Mouse (Mus musculus): ENCODE data around the gene Pcsk2. TPM values are rescaled to one million over a fixed set of nuclear protein-coding genes. Genes with fewer than 3 reads are reported as not detected.

Gene Pcsk2
- polyA plus RNA-seq, 1 experiment from 2014 or later: 0.03 TPM

DNA sequence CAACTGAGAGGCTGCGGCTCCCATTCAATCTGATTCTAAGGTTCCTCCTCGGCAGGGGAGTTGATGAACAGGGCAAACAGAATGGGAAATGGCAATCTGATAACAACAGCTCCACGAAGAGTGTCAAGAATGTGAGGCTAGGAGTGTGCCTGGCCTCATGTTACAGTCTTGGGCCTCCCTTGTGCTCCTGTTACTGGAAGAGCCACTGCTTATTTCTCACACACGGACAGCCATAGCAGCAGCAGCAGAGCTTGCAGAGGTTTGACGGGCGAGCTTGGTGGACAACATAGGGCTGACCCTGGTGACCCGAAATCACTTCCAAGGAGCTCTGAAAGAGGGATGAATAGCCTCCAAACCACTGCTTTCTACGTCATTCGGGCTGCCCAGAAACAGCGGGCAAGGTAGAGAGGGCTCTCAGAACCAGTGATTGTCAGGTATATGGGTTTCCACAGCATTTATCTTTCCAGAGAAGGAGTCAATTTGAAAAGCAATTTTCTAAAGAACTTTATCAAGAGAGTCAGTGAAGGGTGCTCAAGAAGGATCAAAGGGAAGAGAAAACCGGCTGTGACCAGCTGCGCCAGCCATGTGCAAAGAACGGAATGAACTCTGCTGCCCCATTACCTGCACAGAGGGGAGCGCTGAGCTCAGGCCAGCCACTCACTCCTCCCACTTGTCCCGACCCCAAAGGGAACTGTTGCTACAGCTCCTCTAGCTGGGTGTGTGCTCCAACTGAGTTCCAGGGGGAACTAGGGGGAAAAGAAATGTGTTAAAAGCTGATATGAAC, 260.4 kb downstream of the Pcsk2 start:
- Histone ChIP-seq H3K9me3 (replicated peaks) (no peaks in the 10 kb centered on the region), H3K36me3 (no peaks in the 10 kb centered on the region), H3K4me1 (replicated peaks) (no peaks in the 10 kb centered on the region), H3K4me2 (no peak overlapping the region), H3K4me3 (replicated peaks) (no peak overlapping the region), H3K27ac (no peak overlapping the region), H3K27me3 (no peaks in the 10 kb centered on the region), H3K9ac (no peak overlapping the region)
- DNase-seq (no peak), ATAC-seq (ENCODE audit: low read depth) (no peak)
- 61% methylated on average over 15 of the region's 15 CpGs for WGBS (ENCODE audit: insufficient replicate concordance)

DNA sequence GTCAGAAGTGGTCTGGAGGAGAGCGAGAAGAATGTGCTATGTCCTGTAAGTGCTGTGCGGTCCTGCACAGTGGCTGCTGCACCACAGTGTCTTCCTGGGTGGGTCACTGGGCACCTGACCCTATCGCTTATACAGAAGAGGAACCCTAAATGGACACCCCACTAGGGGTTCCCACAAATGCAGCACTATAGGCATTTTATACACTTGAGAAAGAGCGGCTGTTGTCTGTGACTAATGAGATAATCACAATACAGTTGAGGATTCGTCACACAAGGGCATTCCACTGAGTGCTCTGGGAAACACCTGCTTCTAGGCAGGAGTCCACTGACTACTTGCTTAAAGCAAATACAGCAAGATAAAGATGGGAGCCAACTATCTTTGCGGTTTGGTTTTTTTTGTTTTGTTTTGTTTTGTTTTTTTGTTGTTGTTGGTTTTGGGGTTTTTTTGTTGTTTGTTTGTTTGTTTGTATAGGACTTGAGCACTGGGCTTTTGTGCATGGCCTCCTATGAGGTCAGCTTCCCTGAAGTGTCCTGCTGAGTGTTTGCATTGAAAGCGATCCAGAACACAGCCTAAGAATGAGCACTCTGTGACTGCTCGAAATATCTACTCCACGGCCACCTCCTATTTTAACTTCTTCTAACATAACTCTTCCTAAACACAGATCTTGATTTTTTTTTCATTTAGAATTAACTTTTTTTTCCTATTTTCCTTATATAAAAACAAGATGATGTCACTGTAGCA, 261.1 kb downstream of the Pcsk2 start:
- no peak for DNase-seq
- Histone ChIP-seq H3K4me3 (replicated peaks) (no peak overlapping the region), H3K4me1 (replicated peaks) (no peaks in the 10 kb centered on the region), H3K9ac (no peak overlapping the region), H3K27ac (no peak overlapping the region), H3K27me3 (no peaks in the 10 kb centered on the region), H3K4me2 (no peak overlapping the region), H3K9me3 (replicated peaks) (no peaks in the 10 kb centered on the region), H3K36me3 (no peaks in the 10 kb centered on the region)
- no peak for ATAC-seq (ENCODE audit: low read depth)
- WGBS (ENCODE audit: insufficient replicate concordance): 70% methylated on average over 9 of the region's 9 CpGs

GRCm38 (mm10) chr2:143808789-143809188, 262.8 kb downstream of the Pcsk2 start:
- no peaks in the 10 kb centered on the region for H3K36me3 ChIP-seq
- no peak for DNase-seq

GRCm38 (mm10) chr2:143812262-143812661, 266.3 kb downstream of the Pcsk2 start:
- DNase-seq: no peak
- H3K4me3 ChIP-seq (replicated peaks): no peak overlapping the region
- 56% methylated on average over 4 of the region's 4 CpGs for WGBS (ENCODE audit: insufficient replicate concordance)

More at GRCm38 (mm10) chr2:143808789-143809188, 262.8 kb downstream of the Pcsk2 start:
- Histone ChIP-seq H3K27ac (no peak overlapping the region), H3K9me3 (replicated peaks) (no peaks in the 10 kb centered on the region), H3K4me3 (replicated peaks) (no peak overlapping the region), H3K9ac (no peak overlapping the region), H3K4me2 (no peak overlapping the region), H3K27me3 (no peaks in the 10 kb centered on the region), H3K4me1 (replicated peaks) (no peaks in the 10 kb centered on the region)
- no peak for ATAC-seq (ENCODE audit: low read depth)
- WGBS (ENCODE audit: insufficient replicate concordance): 51% methylated on average over 5 of the region's 5 CpGs

DNA sequence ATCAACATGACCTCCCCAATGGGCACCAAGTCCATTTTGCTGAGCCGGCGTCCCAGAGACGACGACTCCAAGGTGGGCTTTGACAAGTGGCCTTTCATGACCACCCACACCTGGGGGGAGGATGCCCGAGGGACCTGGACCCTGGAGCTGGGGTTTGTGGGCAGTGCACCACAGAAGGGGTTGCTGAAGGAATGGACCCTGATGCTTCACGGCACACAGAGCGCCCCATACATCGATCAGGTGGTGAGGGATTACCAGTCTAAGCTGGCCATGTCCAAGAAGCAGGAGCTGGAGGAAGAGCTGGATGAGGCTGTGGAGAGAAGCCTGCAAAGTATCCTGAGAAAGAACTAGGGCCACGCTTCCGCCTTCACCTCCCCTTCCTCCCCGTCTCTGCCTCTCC, 267.5 kb downstream of the Pcsk2 start:
- WGBS (ENCODE audit: insufficient replicate concordance): 77% methylated on average over 11 of the region's 11 CpGs
- no peak overlapping the region for H3K4me2 ChIP-seq
- ATAC-seq (ENCODE audit: low read depth): no peak
- no peaks in the 10 kb centered on the region for H3K27me3 ChIP-seq
- no peak overlapping the region for H3K9ac ChIP-seq
- no peaks in the 10 kb centered on the region for H3K4me1 ChIP-seq (replicated peaks)
- no peaks in the 10 kb centered on the region for H3K9me3 ChIP-seq (replicated peaks)
- no peak overlapping the region for H3K27ac ChIP-seq
- no peak overlapping the region for H3K4me3 ChIP-seq (replicated peaks)
- no peaks in the 10 kb centered on the region for H3K36me3 ChIP-seq
- DNase-seq: no peak

More at GRCm38 (mm10) chr2:143812262-143812661, 266.3 kb downstream of the Pcsk2 start:
- H3K9ac ChIP-seq: no peak overlapping the region
- H3K9me3 ChIP-seq (replicated peaks): no peaks in the 10 kb centered on the region
- no peak overlapping the region for H3K27ac ChIP-seq
- H3K27me3 ChIP-seq: no peaks in the 10 kb centered on the region
- H3K4me1 ChIP-seq (replicated peaks): no peaks in the 10 kb centered on the region
- H3K4me2 ChIP-seq: no peak overlapping the region
- ATAC-seq (ENCODE audit: low read depth): no peak
- H3K36me3 ChIP-seq: no peaks in the 10 kb centered on the region

DNA sequence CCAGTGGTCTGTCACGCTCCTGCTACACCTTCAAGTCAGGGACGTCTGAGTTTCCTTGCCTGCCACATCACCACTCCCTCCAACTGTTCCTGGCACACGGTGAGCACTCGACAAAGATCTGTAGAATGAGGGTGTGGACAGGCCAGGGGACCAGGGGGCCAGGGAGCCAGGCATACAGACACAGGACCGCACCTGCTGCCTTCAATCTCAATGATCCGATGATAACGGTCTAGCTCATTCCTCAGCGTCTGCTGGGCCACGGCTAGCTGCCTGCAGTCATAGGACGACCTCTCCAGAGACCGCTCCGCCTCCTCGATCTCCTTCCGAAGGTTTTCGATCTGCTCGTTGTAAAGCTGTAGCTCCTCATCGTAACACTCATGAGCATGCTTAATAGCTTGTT, 285.7 kb downstream of the Pcsk2 start:
- no peak overlapping the region for H3K9ac ChIP-seq
- 70% methylated on average over 17 of the region's 17 CpGs for WGBS (ENCODE audit: insufficient replicate concordance)
- no peaks in the 10 kb centered on the region for H3K36me3 ChIP-seq
- no peak overlapping the region for H3K4me2 ChIP-seq
- no peak for ATAC-seq (ENCODE audit: low read depth)
- H3K4me1 ChIP-seq (replicated peaks): no peaks in the 10 kb centered on the region
- no peak overlapping the region for H3K27ac ChIP-seq
- no peak for DNase-seq
- no peaks in the 10 kb centered on the region for H3K27me3 ChIP-seq
- H3K9me3 ChIP-seq (replicated peaks): no peaks in the 10 kb centered on the region
- no peak overlapping the region for H3K4me3 ChIP-seq (replicated peaks)

- H3K27me3 ChIP-seq: no peaks in the 10 kb centered on the region
- ATAC-seq (ENCODE audit: low read depth) (no peak), DNase-seq (no peak)
- no peak overlapping the region for H3K4me2 ChIP-seq
- no peaks in the 10 kb centered on the region for H3K36me3 ChIP-seq
- H3K9me3 ChIP-seq (replicated peaks): no peaks in the 10 kb centered on the region
- H3K4me1 ChIP-seq (replicated peaks): peaks cover 3% of the 10 kb centered on the region; the same call in 1 of the 2 replicates
- no peak overlapping the region for H3K9ac ChIP-seq
- 73% methylated on average over 5 of the region's 5 CpGs for WGBS (ENCODE audit: insufficient replicate concordance)
- H3K27ac ChIP-seq: no peak overlapping the region
- no peak overlapping the region for H3K4me3 ChIP-seq (replicated peaks)
Measured at GRCm38 (mm10) chr2:143832721-143833120, 286.8 kb downstream of the Pcsk2 start.

- Histone ChIP-seq H3K27me3 (no peaks in the 10 kb centered on the region), H3K36me3 (no peaks in the 10 kb centered on the region), H3K4me1 (replicated peaks) (peaks cover 15% of the 10 kb centered on the region), H3K9ac (no peak overlapping the region), H3K9me3 (replicated peaks) (no peaks in the 10 kb centered on the region), H3K4me3 (replicated peaks) (no peak overlapping the region), H3K27ac (no peak overlapping the region), H3K4me2 (no peak overlapping the region)
- no peak for ATAC-seq (ENCODE audit: low read depth)
- WGBS (ENCODE audit: insufficient replicate concordance): 41% methylated on average over 6 of the region's 6 CpGs
- DNase-seq: no peak
Measured at GRCm38 (mm10) chr2:143834082-143834481, 288.1 kb downstream of the Pcsk2 start.

- Histone ChIP-seq H3K27ac (no peak overlapping the region), H3K4me3 (replicated peaks) (no peak overlapping the region), H3K4me1 (replicated peaks) (peaks cover 16% of the 10 kb centered on the region), H3K9ac (no peak overlapping the region), H3K9me3 (replicated peaks) (no peaks in the 10 kb centered on the region), H3K36me3 (no peaks in the 10 kb centered on the region), H3K27me3 (no peaks in the 10 kb centered on the region), H3K4me2 (no peak overlapping the region)
- WGBS (ENCODE audit: insufficient replicate concordance): 67% methylated on average over 7 of the region's 7 CpGs
- ATAC-seq (ENCODE audit: low read depth) (no peak), DNase-seq (no peak)
Measured at GRCm38 (mm10) chr2:143835820-143836219, 289.9 kb downstream of the Pcsk2 start.

GRCm38 (mm10) chr2:143837291-143837701, 291.3 kb downstream of the Pcsk2 start:
- Histone ChIP-seq H3K4me3 (replicated peaks) (no peak overlapping the region), H3K4me2 (peak overlapping the region; percentile 41), H3K9ac (no peak overlapping the region), H3K4me1 (replicated peaks) (peaks cover 16% of the 10 kb centered on the region), H3K36me3 (no peaks in the 10 kb centered on the region), H3K27ac (no peak overlapping the region), H3K27me3 (no peaks in the 10 kb centered on the region), H3K9me3 (replicated peaks) (no peaks in the 10 kb centered on the region)
- peak; percentile 42 for DNase-seq
- ATAC-seq (ENCODE audit: low read depth): 0 out of 2 replicates have a peak, but pooled peaks have one; percentile 29
- WGBS (ENCODE audit: insufficient replicate concordance): 8% methylated on average over 8 of the region's 8 CpGs

GRCm38 (mm10) chr2:143838698-143839097, 292.7 kb downstream of the Pcsk2 start:
- H3K27ac ChIP-seq: no peak overlapping the region
- H3K9ac ChIP-seq: no peak overlapping the region
- peaks cover 16% of the 10 kb centered on the region for H3K4me1 ChIP-seq (replicated peaks)
- DNase-seq (no peak), ATAC-seq (ENCODE audit: low read depth) (peak; percentile 81)
- WGBS (ENCODE audit: insufficient replicate concordance): 22% methylated on average over 5 of the region's 5 CpGs
- no peaks in the 10 kb centered on the region for H3K27me3 ChIP-seq
- H3K36me3 ChIP-seq: no peaks in the 10 kb centered on the region
- no peaks in the 10 kb centered on the region for H3K9me3 ChIP-seq (replicated peaks)
- H3K4me2 ChIP-seq: no peak overlapping the region
- no peak overlapping the region for H3K4me3 ChIP-seq (replicated peaks)

Data from liver, embryonic 13.5 days (tissue).